Mouse (Mus musculus) heart, adult 2 months (tissue): ENCODE measurements around the gene Znrf3.

Experiments
- EP300 ChIP-seq: fragments of 200-500 bp; IDR thresholded peaks from 2 replicates; pipeline ENCODE4 v1.6.1; 2011; ENCODE audit warnings: low read depth, low read length, control low read depth; ENCODE audit not compliant: insufficient read depth
- POLR2A ChIP-seq: fragments of 200-500 bp; IDR thresholded peaks from 2 replicates; pipeline ENCODE4 v1.6.1; 2011; ENCODE audit warnings: mild to moderate bottlenecking, low read depth, low read length, control low read depth; ENCODE audit not compliant: insufficient read depth

DNA sequence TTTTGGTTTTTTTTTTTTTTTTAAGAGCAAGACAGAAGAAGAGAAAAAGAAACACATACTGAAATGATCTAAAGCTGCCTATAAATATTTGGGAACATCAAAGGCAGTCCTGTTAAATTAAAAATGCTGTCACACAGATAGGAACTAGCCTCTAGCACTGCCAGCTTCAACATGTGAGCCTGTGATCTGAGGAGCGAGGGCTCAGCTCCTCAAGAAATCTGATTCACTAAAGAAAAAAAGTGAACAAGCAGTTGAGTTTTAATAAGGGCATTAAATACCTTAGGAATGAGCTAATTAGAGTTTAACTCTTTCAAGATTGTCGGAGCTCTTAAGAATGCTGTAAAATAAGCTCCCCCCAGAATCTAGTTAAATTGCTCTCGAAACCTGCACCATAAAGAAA is 17.4 kb downstream of the Znrf3 start:
- TF ChIP-seq POLR2A (no peak), EP300 (no peak)
